Mouse (Mus musculus) embryonic facial prominence, embryonic 14.5 days (tissue): Measurements from ENCODE around the gene Hsd3b7. TPM values are rescaled to one million over a fixed set of nuclear protein-coding genes. Genes with fewer than 3 reads are reported as not detected.

Source experiments
- ATAC-seq: fragments of 200-750 bp; cut with Nextera tagmentation; 2 replicates; pipeline ENCODE4 v1.8.0; 2017; ENCODE audit warnings: low read depth, moderate number of reproducible peaks, moderate TSS enrichment
- DNase-seq: peaks from one replicate; pipeline ENCODE4 v3.0.0-alpha.2; 2015; ENCODE audit warnings: low spot score
- H3K27ac ChIP-seq: fragments of 300-500 bp; sonication (generic); replicated peaks from 2 replicates; pipeline ENCODE4 v1.5.1; 2014; ENCODE audit warnings: low read depth, mild to moderate bottlenecking, low read length, moderate library complexity
- H3K27me3 ChIP-seq: fragments of 300-500 bp; sonication (generic); replicated peaks from 2 replicates; pipeline ENCODE4 v1.6.1; 2014; ENCODE audit warnings: low read length; ENCODE audit not compliant: control insufficient read depth, insufficient read depth
- H3K36me3 ChIP-seq: fragments of 300-500 bp; sonication (generic); 2 replicates; pipeline ENCODE4 v1.6.1; 2014; ENCODE audit warnings: low read length, mixed read lengths; ENCODE audit not compliant: control insufficient read depth, insufficient read depth
- H3K4me1 ChIP-seq: fragments of 300-500 bp; sonication (generic); 2 replicates; pipeline ENCODE4 v1.6.1; 2014; ENCODE audit warnings: antibody characterized with exemption, low read length; ENCODE audit not compliant: control insufficient read depth, insufficient read depth
- H3K4me2 ChIP-seq: fragments of 300-500 bp; sonication (generic); 2 replicates; pipeline ENCODE4 v1.6.1; 2014; ENCODE audit warnings: low read depth, mild to moderate bottlenecking, low read length, moderate library complexity, mixed read lengths
- H3K4me3 ChIP-seq: fragments of 300-500 bp; sonication (generic); 2 replicates; pipeline ENCODE4 v1.5.1; 2014; ENCODE audit warnings: low read depth, mild to moderate bottlenecking, low read length
- H3K9ac ChIP-seq: fragments of 300-500 bp; sonication (generic); 2 replicates; pipeline ENCODE4 v1.6.1; 2014; ENCODE audit warnings: low read depth, mild to moderate bottlenecking, low read length, moderate library complexity, mixed read lengths
- H3K9me3 ChIP-seq: fragments of 300-500 bp; sonication (generic); 2 replicates; pipeline ENCODE4 v1.6.1; 2016; ENCODE audit warnings: low read length; ENCODE audit not compliant: control insufficient read depth
- WGBS: fragments of 180-500 bp; shearing (Covaris S2); extraction: QIAGEN DNeasy Blood & Tissue Kit; methylation state at CpG from one replicate; pipeline ENCODE4 v1.1.7; 2014; 5-methylcytosine and 5-hydroxymethylcytosine counted together
- polyA plus RNA-seq: library from polyadenylated mRNA; unstranded; fragments of >200 nt; fragmentation: Nextera tagmentation; extraction: Ambion mirVana; gene quantifications from 2 replicates; pipeline ENCODE4 v1.2.1, GENCODE M21; 2014

The Hsd3b7 gene
- polyA plus RNA-seq, 1 experiment from 2014 or later = 23.5 TPM

DNA sequence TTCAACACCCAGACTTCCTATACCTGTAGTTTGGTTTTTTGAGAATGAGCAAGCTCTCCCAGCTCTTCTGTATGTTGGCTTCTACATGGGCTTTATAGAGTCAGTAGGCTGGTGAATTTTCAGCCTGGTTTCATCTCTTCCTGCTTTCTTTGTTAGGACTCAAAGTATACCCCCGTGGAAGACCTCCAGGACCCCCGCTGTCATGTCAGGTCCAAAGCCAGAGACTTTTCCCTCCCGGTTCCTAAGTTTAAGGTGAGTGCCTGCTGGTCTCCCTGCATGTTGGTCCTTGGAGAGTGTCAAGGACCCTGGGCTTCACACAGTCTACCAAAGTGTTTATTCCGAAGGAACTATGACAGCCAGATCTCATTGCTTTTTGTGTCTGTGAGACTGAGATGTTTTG is 22.1 kb upstream of the Hsd3b7 start:
- no peaks in the 10 kb centered on the region for H3K9me3 ChIP-seq
- ATAC-seq (no peak), DNase-seq (no peak)
- H3K9ac ChIP-seq = peak overlapping the region; percentile 94
- H3K4me3 ChIP-seq = peak overlapping the region; percentile 90
- H3K27ac ChIP-seq = peak overlapping the region; percentile 99; the same call in 1 of the 2 replicates
- no peaks in the 10 kb centered on the region for H3K27me3 ChIP-seq
- 76% methylated on average over 4 of the region's 4 CpGs for WGBS
- peak overlapping the region; percentile 78 for H3K4me2 ChIP-seq
- H3K36me3 ChIP-seq = peaks cover 52% of the 10 kb centered on the region
- peaks cover 8% of the 10 kb centered on the region for H3K4me1 ChIP-seq

GRCm38 (mm10) chr7:127785308-127785707 is 15.1 kb upstream of the Hsd3b7 start, which contains the start of gene Gm49388:
Gene Gm49388, plus strand, starts transcription at chr7:127785608.
- ATAC-seq = no peak
- Histone ChIP-seq H3K9me3 (no peaks in the 10 kb centered on the region), H3K27ac (no peak within 1 kb of the TSS), H3K4me2 (no peak within 1 kb of the TSS), H3K4me3 (no peak within 1 kb of the TSS), H3K4me1 (no peaks in the 10 kb centered on the region), H3K27me3 (no peaks in the 10 kb centered on the region), H3K9ac (no peak within 1 kb of the TSS), H3K36me3 (peaks cover 97% of the 10 kb centered on the region)
- 98% methylated on average over 7 of the region's 7 CpGs for WGBS
- no peak for DNase-seq

DNA sequence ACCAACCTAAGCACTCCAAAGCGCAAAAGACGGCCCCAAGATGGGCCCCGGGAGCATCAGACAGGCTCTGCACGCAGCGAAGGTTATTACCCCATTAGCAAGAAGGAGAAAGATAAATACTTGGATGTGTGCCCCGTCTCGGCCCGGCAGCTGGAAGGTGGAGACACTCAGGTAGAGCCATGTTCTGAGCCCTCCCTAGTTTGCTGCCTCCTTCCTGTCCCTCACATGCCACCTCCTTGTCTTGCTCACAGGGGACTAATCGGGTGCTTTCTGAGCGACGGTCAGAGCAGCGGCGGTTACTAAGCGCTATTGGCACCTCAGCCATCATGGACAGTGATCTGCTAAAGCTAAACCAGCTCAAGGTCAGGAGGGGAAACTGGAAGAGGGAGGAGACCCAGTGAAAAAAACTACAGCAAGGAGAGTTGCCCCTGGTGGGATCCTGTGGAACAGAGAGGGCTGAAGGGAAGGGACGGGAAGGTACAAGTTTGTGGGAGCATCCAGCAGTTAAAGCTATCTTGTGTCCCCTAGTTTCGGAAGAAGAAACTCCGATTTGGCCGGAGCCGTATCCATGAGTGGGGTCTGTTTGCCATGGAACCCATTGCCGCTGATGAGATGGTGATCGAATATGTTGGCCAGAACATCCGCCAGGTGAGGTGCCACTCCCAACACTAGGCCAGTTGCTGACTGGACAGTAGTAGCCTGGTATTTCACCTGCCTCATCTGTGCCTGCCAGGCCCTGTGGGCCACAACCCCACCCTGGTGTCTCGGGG is 3.1 kb upstream of the Hsd3b7 start:
- Histone ChIP-seq H3K9me3 (no peaks in the 10 kb centered on the region), H3K4me3 (no peak overlapping the region), H3K27me3 (no peaks in the 10 kb centered on the region), H3K9ac (no peak overlapping the region), H3K36me3 (peaks cover 85% of the 10 kb centered on the region), H3K4me2 (no peak overlapping the region), H3K27ac (no peak overlapping the region), H3K4me1 (no peaks in the 10 kb centered on the region)
- ATAC-seq (no peak), DNase-seq (no peak)
- WGBS = 90% methylated on average over 23 of the region's 23 CpGs

DNA sequence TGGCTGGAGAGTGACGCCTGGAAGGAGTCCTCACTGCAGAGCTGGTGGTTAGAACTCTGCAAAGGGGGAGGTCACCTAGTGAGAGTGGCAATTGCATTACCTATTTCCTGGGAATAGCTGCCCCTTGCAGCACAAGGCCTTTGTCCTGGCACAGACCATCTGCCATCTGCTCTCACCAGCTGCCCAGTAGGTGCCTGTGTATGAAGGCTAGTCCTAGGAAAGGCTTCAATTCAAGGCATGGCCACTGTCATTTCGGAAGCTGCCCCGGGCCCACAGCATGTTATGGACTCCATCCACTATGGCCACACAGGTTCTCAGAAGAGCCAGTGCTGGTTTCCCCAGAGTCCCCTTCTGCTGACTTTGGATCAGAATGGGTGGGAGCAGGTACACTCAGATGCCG is 1.8 kb upstream of the Hsd3b7 start:
- DNase-seq (no peak), ATAC-seq (no peak)
- H3K27me3 ChIP-seq = no peaks in the 10 kb centered on the region
- no peak overlapping the region for H3K27ac ChIP-seq
- H3K4me2 ChIP-seq = no peak overlapping the region
- no peak overlapping the region for H3K9ac ChIP-seq
- H3K9me3 ChIP-seq = no peaks in the 10 kb centered on the region
- peaks cover 78% of the 10 kb centered on the region for H3K36me3 ChIP-seq
- no peaks in the 10 kb centered on the region for H3K4me1 ChIP-seq
- 81% methylated on average over 4 of the region's 4 CpGs for WGBS
- no peak overlapping the region for H3K4me3 ChIP-seq

DNA sequence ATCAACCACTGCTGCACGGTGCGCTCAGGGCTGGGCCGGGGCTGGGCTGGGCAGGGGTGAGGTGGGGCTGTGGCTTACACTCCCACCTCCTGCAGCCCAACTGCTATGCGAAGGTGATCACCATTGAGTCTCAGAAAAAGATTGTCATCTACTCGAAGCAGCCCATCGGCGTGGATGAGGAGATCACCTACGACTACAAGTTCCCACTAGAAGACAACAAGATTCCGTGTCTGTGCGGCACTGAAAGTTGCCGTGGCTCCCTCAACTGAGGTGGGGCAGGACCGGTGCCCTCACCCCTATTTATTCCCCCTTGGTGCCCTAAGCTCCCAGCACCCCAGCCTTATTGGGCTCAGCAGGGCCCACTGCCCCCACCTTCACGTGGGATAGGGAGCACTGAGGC is 1.2 kb upstream of the Hsd3b7 start:
- H3K4me3 ChIP-seq = no peak overlapping the region
- peaks cover 72% of the 10 kb centered on the region for H3K36me3 ChIP-seq
- H3K27ac ChIP-seq = no peak overlapping the region
- H3K4me2 ChIP-seq = no peak overlapping the region
- H3K27me3 ChIP-seq = no peaks in the 10 kb centered on the region
- H3K9ac ChIP-seq = no peak overlapping the region
- no peaks in the 10 kb centered on the region for H3K4me1 ChIP-seq
- no peak for DNase-seq
- WGBS = 88% methylated on average over 13 of the region's 13 CpGs
- ATAC-seq = no peak
- no peaks in the 10 kb centered on the region for H3K9me3 ChIP-seq

DNA sequence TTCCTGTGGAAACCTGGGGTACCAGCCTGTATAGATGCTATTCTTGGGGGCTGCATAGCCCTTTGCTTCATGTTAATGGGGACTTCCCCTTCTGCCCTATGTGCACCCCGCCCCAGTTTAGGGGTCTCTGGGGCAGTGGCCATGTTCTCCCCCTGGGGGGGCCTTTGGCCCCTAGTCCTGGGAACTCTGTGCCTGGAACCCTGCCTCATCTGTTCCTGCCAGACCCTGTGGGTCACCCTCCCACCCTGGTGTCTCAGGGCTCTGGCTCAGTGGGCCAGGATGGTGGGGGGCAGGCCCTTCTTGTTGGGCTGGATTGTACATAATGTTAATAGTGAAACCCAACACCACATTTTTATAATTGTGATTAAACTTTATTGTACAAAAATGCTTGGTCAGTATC is 666 bp upstream of the Hsd3b7 start:
- no peak overlapping the region for H3K27ac ChIP-seq
- DNase-seq = no peak
- H3K4me3 ChIP-seq = no peak overlapping the region
- ATAC-seq = no peak
- peaks cover 67% of the 10 kb centered on the region for H3K36me3 ChIP-seq
- no peaks in the 10 kb centered on the region for H3K27me3 ChIP-seq
- WGBS = 94% methylated on average over 1 of the region's 1 CpGs
- H3K9ac ChIP-seq = no peak overlapping the region
- H3K4me2 ChIP-seq = no peak overlapping the region
- no peaks in the 10 kb centered on the region for H3K4me1 ChIP-seq
- no peaks in the 10 kb centered on the region for H3K9me3 ChIP-seq

- no peaks in the 10 kb centered on the region for H3K27me3 ChIP-seq
- H3K9me3 ChIP-seq = no peaks in the 10 kb centered on the region
- 88% methylated on average over 8 of the region's 8 CpGs for WGBS
- ATAC-seq = no peak
- H3K4me2 ChIP-seq = peak overlapping the region; percentile 47
- H3K9ac ChIP-seq = no peak overlapping the region; the same call in 1 of the 2 replicates
- peak overlapping the region; percentile 34; the same call in 1 of the 2 replicates for H3K27ac ChIP-seq
- no peaks in the 10 kb centered on the region for H3K4me1 ChIP-seq
- no peak for DNase-seq
- H3K36me3 ChIP-seq = peaks cover 53% of the 10 kb centered on the region
- no peak overlapping the region for H3K4me3 ChIP-seq
These were observed 712 bp downstream of the Hsd3b7 start for GRCm38 (mm10) chr7:127801010-127801621.

- no peaks in the 10 kb centered on the region for H3K27me3 ChIP-seq
- ATAC-seq = no peak
- WGBS = 90% methylated on average over 17 of the region's 17 CpGs
- DNase-seq = no peak
- H3K4me3 ChIP-seq = no peak overlapping the region
- H3K27ac ChIP-seq = no peak overlapping the region
- H3K4me2 ChIP-seq = no peak overlapping the region
- no peaks in the 10 kb centered on the region for H3K9me3 ChIP-seq
- no peaks in the 10 kb centered on the region for H3K4me1 ChIP-seq
- H3K36me3 ChIP-seq = peaks cover 41% of the 10 kb centered on the region
- H3K9ac ChIP-seq = no peak overlapping the region
These were observed 1.9 kb downstream of the Hsd3b7 start for GRCm38 (mm10) chr7:127802313-127802712.

DNA sequence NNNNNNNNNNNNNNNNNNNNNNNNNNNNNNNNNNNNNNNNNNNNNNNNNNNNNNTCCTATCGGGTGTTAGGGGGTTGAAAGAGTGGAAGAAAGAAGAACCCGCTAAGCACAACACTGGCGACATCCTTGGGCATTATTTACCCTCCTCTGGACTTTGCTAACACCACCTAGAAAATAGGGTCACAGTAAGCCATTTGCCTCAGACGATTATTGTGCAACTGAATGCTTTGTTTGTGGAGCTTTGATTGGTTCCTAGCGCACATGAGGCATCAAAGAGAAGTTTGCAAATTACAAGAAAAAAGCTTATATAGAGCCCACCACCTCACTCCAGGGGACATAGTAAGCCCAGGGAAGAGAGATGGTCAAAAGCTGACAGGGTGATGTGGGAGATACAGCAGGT is 8.4 kb downstream of the Hsd3b7 start:
- no peak for ATAC-seq

More for the DNA sequence above, 8.4 kb downstream of the Hsd3b7 start:
- Histone ChIP-seq H3K36me3 (peaks cover 30% of the 10 kb centered on the region), H3K27me3 (no peaks in the 10 kb centered on the region), H3K9ac (no peak overlapping the region), H3K4me2 (no peak overlapping the region), H3K9me3 (no peaks in the 10 kb centered on the region), H3K27ac (no peak overlapping the region), H3K4me3 (no peak overlapping the region), H3K4me1 (no peaks in the 10 kb centered on the region)
- 88% methylated on average over 5 of the region's 5 CpGs for WGBS
- DNase-seq = no peak
